Mouse (Mus musculus): ENCODE results near the gene Otud4. TPM values are rescaled to one million over a fixed set of nuclear protein-coding genes. Genes with fewer than 3 reads are reported as not detected.
"Not testable (repeated sequence)": the region's sequence is repeated elsewhere in the genome, so short reads cannot be mapped to it uniquely, and the experiment has no call there.

The Otud4 gene
- total RNA-seq, 2 experiments from 2014 or later = 36.8 to 44.4 TPM

- intact Hi-C loops (cut with DNase I) = no loop called here
- DNase-seq (ENCODE audit: low spot score in 2 of 2) = no peak
These were observed 3.3 kb upstream of the Otud4 start for GRCm38 (mm10) chr8:79636151-79636550.

- intact Hi-C loops (cut with DNase I) = no loop called here
- no peak for DNase-seq (ENCODE audit: low spot score in 2 of 2)
These were observed 2.2 kb upstream of the Otud4 start for GRCm38 (mm10) chr8:79637237-79637636.

GRCm38 (mm10) chr8:79638001-79638706, 1.3 kb upstream of the Otud4 start:
- intact Hi-C loops (cut with DNase I) = no loop called here
- DNase-seq (ENCODE audit: low spot score in 2 of 2) = peak in 1 of 2 experiments; percentile 25

- peak; percentile 98 to 99 for DNase-seq (ENCODE audit: low spot score in 2 of 2)
- intact Hi-C loops (cut with DNase I) = no loop called here
These were observed 490 bp upstream of the Otud4 start for GRCm38 (mm10) chr8:79638707-79639549.

- intact Hi-C loops (cut with DNase I) = no loop called here
- no peak for DNase-seq (ENCODE audit: low spot score in 2 of 2)
These were observed 1.7 kb downstream of the Otud4 start for GRCm38 (mm10) chr8:79641119-79641518.

GRCm38 (mm10) chr8:79649569-79649968, 10.2 kb downstream of the Otud4 start:
- DNase-seq (ENCODE audit: low spot score in 2 of 2) = no peak
- intact Hi-C loops (cut with DNase I) = no loop called here

- intact Hi-C loops (cut with DNase I) = no loop called here
- DNase-seq (ENCODE audit: low spot score in 2 of 2) = peak; percentile 12 to 29
These were observed 10.9 kb downstream of the Otud4 start for GRCm38 (mm10) chr8:79650158-79650814.

GRCm38 (mm10) chr8:79653736-79654135, 14.3 kb downstream of the Otud4 start:
- no peak for DNase-seq (ENCODE audit: low spot score in 2 of 2)
- intact Hi-C loops (cut with DNase I) = no loop called here

GRCm38 (mm10) chr8:79658715-79659114, 19.3 kb downstream of the Otud4 start:
- DNase-seq (ENCODE audit: low spot score in 2 of 2); intact Hi-C loops (cut with DNase I): not testable (repeated sequence)

GRCm38 (mm10) chr8:79676461-79676860, 37.0 kb downstream of the Otud4 start:
- DNase-seq (ENCODE audit: low spot score in 2 of 2) = no peak
- intact Hi-C loops (cut with DNase I) = no loop called here

GRCm38 (mm10) chr8:79679005-79679404, 39.6 kb downstream of the Otud4 start:
- DNase-seq (ENCODE audit: low spot score in 2 of 2) = peak in 1 of 2 experiments; percentile 7
- intact Hi-C loops (cut with DNase I) = no loop called here

- DNase-seq (ENCODE audit: low spot score in 2 of 2); intact Hi-C loops (cut with DNase I): not testable (repeated sequence)
These were observed 40.7 kb downstream of the Otud4 start for GRCm38 (mm10) chr8:79680083-79680482.

GRCm38 (mm10) chr8:79680555-79680954, 41.1 kb downstream of the Otud4 start:
- intact Hi-C loops (cut with DNase I) = no loop called here
- peak in 1 of 2 experiments; percentile 14 for DNase-seq (ENCODE audit: low spot score in 2 of 2)

GRCm38 (mm10) chr8:79680965-79681364, 41.5 kb downstream of the Otud4 start:
- intact Hi-C loops (cut with DNase I) = no loop called here
- no peak for DNase-seq (ENCODE audit: low spot score in 2 of 2)

GRCm38 (mm10) chr8:79685927-79686326, 46.5 kb downstream of the Otud4 start:
- intact Hi-C loops (cut with DNase I); DNase-seq (ENCODE audit: low spot score in 2 of 2): not testable (repeated sequence)

- no peak for DNase-seq (ENCODE audit: low spot score in 2 of 2)
- intact Hi-C loops (cut with DNase I) = no loop called here
These were observed 53.1 kb downstream of the Otud4 start for GRCm38 (mm10) chr8:79692531-79692930.

GRCm38 (mm10) chr8:79706687-79707086, 67.3 kb downstream of the Otud4 start:
- intact Hi-C loops (cut with DNase I) = no loop called here
- DNase-seq (ENCODE audit: low spot score in 2 of 2) = no peak

- DNase-seq (ENCODE audit: low spot score in 2 of 2) = peak; percentile 98 to 99
- intact Hi-C loops (cut with DNase I) = no loop called here
These were observed 71.9 kb downstream of the Otud4 start, which contains the start of the genes Abce1 and Anapc10 for GRCm38 (mm10) chr8:79711064-79711961. Gene Abce1 (minus strand): TSS chr8:79711740. Gene Anapc10 (plus strand): TSS chr8:79711820.

GRCm38 (mm10) chr8:79712676-79713075, 73.3 kb downstream of the Otud4 start:
- no peak for DNase-seq (ENCODE audit: low spot score in 2 of 2)
- intact Hi-C loops (cut with DNase I) = no loop called here
